Mouse (Mus musculus) effector memory CD4-positive, alpha-beta T cell, adult 5 months (primary cell): ENCODE data around the gene Uts2. TPM values are rescaled to one million over a fixed set of nuclear protein-coding genes. Genes with fewer than 3 reads are reported as not detected.

ENCODE experiments used
- polyA plus RNA-seq: library from polyadenylated mRNA; unstranded; fragments of 100-300 nt; shearing (Covaris generic); gene quantifications from one replicate; pipeline ENCODE4 v1.2.1, GENCODE M21; 2017

Uts2 gene
- not detected for polyA plus RNA-seq

GRCm38 (mm10) chr4:150996797-150997196 is at the start of gene Uts2:
Gene Uts2 (plus strand): TSS chr4:150997097.

DNA sequence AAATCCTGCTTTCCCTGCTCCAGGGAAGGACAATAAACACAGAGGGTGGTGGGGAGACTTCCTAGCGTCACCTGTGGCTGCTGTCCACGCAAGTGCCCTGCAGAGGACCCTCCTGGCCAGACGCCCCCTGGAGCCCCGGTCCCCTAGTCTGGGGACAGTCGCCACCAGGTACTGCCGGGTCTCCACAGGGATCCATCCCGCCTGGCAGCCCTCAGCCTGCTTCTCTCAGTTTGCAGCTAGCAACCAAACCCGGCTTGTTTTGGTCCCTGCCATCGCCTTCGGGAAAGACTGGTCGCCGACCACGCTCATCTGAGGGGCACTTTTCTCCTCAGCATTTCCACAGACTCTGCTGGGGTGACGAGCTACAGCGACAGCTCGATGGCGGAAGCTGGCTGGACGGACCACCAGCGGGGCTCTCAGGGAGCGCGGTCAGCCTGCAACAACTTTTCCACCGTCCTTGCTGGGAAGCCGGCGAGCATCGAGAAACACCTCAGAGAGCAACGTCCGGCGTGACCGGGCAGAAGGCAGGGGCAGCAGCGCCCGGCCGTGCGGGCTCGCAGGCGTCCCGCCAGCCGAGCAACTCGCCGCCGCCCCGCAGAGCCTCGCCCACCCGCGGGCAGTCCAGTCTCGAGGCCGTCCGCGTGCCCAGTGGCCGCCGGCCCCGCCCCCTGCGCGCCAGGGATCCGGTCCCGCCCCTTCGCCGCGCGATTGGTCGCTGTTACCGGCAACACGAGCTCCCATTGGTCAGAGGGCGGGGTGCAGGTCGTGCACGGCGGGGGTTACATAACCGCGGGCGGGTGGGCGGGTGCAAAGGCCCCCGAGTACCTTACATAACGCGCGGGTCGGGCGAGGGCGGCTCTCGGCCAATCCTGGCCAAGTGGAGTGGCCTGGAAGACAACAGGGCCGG is 47.4 kb downstream of the Uts2 start, which contains the start of gene Per3:
Gene Per3, minus strand, starts transcription at position 629 of the 907 bp plus-strand sequence.

Other genes starting within 250 kb of the Uts2 start
- 61.5 TPM for gene Errfi1, start 143.2 kb upstream of the Uts2 start, polyA plus RNA-seq
- 231 TPM for gene Park7, start 82.7 kb upstream of the Uts2 start, polyA plus RNA-seq
- gene Tnfrsf9, start 82.5 kb upstream of the Uts2 start, polyA plus RNA-seq = 35.2 TPM
- 4.5 TPM for gene Per3, start 47.6 kb downstream of the Uts2 start, polyA plus RNA-seq
- 83.1 TPM for gene Vamp3, start 60.9 kb downstream of the Uts2 start, polyA plus RNA-seq
- not detected for gene Gm13090, start 92.5 kb downstream of the Uts2 start, polyA plus RNA-seq